Mouse (Mus musculus) megakaryocyte, adult 5-6 weeks (primary cell): ENCODE measurements around the gene Ccl12. TPM values are rescaled to one million over a fixed set of nuclear protein-coding genes. Genes with fewer than 3 reads are reported as not detected.

Source experiments
- ATAC-seq: 2 replicates; pipeline ENCODE4 v1.8.0; 2016; ENCODE audit warnings: mild to moderate bottlenecking, inconsistent platforms; ENCODE audit not compliant: poor library complexity, severe bottlenecking
- total RNA-seq, 2 experiments: library from RNA; stranded (forward) in 1 of 2; stranded (reverse) in 1 of 2; fragments of 153-499, 151-499 nt in 1 of 2; fragments of 221-1000, 200-1000 nt in 1 of 2; gene quantifications; 2 replicates each; pipeline versions ENCODE4 v1.2.3 to v1.2.4; 2015 to 2017

The Ccl12 gene
- not detected in 2 replicates for total RNA-seq (2015)
- not detected in 2 replicates for total RNA-seq (2017)

DNA sequence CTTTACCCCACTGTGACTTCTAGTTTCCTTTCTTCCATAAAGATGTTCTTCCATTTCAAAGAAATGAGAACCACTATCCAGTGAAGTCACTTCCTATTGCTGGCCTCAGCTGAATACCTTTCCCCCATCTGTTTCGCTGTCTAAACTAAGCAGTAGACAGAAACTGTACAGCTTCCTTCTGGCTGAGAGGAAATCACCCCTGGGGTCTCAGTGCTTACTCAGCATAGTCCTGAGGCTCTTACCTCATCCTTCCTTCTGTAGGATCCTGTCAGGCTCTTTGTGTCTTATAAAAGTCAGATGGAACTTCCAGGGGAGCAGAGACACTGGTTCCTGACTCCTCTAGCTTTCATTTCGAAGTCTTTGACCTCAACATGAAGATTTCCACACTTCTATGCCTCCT lies at the start of gene Ccl12:
Gene Ccl12, plus strand, starts transcription at position 317 of the 400 bp plus-strand sequence.
- ATAC-seq: peak; percentile 73

DNA sequence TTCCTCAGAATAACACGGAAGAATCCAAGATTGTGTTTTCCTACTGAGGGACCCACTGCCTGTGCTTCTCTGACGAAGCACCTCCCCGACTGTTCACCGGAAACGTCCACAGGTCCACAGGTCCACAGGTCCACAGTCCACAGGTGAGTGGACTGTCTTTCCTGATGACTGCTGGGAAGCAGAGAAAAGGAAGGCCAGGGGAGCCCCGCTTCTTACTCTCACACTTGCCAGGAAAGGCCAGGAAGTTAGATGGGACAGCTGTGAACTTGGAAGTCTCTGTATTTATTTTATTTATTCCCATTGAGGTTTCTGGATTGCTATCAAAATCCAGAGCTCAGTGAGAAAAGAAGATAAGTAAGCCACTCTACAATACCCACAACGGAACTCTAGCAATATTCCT lies 47.8 kb upstream of the Ccl12 start:
- no peak for ATAC-seq

GRCm38 (mm10) chr11:82057646-82058045 lies 44.0 kb upstream of the Ccl12 start, which contains the start of gene Ccl11:
Gene Ccl11 (plus strand): TSS chr11:82057823.
- ATAC-seq: no peak

DNA sequence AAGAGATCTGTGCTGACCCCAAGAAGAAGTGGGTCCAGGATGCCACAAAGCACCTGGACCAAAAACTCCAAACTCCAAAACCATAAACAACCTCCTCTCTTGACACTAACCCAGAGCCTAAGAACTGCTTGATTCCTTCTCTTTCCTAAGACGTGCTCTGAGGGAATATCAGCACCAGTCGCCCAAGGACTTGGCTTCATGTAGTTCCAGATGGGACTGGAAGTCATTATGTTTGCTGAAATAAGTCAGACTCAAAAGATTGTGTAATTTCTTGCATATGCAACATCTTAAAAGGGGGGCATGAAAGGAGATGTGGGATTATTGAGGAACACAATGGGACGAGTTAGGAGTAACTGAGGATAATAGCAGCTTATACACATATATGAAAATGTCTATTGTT lies 39.4 kb upstream of the Ccl12 start:
- ATAC-seq: no peak

GRCm38 (mm10) chr11:82063454-82063853 lies 38.2 kb upstream of the Ccl12 start:
- no peak for ATAC-seq

GRCm38 (mm10) chr11:82066953-82067571 lies 34.6 kb upstream of the Ccl12 start:
- ATAC-seq: no peak

- ATAC-seq: no peak
Observed at GRCm38 (mm10) chr11:82071076-82071475, 30.6 kb upstream of the Ccl12 start.

DNA sequence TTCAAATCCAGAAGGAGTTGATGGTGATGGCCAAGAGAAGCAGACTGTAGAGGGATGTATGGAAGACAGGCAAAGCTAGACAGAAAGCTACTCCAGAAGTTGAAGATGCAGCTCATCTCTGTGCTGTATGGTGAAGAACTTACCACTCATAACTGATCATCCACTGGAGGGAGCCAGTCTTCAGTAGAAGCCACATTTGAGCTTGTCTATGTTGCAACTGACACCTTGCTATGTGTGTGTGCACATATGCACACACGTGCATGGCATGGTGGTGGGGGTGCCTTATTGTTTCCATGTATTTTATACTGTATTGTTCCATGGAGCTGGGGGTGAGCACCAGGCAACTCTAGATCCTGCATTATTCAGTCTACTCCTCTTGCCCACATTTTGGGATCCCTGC lies 29.3 kb upstream of the Ccl12 start:
- peak; percentile 35; the same call in 1 of the 2 replicates for ATAC-seq

DNA sequence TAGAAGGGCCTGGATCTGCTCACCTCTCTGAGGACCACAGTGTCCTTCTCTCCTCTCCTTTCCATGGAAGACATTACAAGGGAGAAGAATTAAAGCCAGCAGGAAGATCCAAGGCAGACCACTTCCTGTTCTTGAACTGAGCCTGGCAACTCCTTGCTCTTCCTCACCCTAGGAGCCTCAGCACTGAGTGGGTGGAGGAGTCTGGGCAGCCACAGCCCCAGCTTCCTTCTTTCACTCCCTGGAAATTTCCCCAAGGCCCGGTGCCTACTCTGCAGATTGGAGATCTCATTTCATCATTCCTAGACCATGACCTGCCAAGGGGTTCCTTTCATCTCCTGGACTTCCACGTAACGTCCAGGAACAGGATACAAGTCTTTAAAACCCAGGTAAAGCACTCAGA lies 28.7 kb upstream of the Ccl12 start:
- peak; percentile 63 for ATAC-seq

GRCm38 (mm10) chr11:82073686-82074085 lies 28.0 kb upstream of the Ccl12 start:
- ATAC-seq: no peak

DNA sequence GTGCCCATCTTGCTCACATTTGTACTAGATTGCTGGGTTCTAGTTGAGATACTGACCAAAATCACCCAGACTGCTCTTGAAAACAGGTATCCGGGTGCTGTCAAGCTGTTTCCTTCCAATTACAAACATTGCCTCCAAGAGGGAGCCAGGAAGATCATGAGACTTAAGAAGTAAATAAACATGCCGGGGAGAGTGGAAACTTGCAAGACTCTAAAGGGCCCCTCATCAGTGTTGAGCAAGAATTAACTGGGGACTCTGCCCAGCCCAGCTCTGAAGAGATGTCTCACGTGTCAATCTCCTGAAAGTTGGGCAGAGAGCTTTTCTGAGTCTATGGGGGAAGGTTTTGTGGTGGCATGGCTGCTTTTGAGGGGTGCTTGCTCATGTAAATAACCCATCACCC lies 24.6 kb upstream of the Ccl12 start:
- ATAC-seq: no peak

DNA sequence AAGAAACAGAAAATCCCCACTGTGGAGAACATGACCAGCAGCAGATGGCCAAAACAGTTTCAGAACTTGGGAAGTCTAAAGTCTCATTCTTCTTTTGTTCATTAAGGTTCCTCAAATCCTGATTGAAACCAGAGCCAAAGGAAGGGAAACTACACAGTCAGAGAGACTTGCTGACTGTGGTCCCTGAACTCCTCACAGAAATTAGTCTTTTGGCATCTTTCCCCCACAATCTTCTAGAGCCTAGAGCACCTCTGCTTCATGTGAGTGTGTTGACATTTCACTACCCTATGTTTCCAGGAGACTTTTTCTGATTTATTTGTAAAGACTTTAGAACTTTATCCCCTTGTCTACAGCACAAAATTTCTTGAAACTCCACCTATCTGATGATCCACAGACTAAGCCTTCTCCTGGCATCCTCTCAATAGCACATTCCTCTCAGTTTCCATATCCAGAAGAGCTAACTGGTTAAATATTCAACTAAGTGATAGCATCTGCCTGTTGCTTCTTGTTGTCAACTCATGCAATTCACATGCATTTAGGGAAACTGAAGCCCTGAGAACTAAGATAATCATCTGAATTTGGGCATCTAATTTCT lies 23.4 kb upstream of the Ccl12 start:
- peak; percentile 43 for ATAC-seq

GRCm38 (mm10) chr11:82080865-82081264 lies 20.8 kb upstream of the Ccl12 start:
- ATAC-seq: no peak

DNA sequence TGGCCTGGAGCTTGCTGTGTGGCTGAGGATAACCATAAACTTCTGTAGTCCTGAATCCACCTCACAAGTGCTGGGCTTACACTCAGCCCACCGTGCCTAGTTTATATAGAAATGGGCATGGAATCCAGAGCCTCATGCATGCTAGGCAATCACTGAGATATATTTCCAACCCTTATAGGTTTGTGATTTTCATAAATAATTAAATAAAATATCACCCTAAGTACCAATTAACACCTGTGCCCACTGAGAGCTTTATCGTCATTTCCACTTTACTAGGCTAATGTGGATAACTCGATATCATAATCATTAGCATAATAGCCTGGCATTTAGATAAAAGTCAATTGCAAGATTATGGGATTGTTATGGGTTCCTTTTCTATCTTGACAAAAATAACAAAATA lies 17.3 kb upstream of the Ccl12 start:
- ATAC-seq: no peak

- no peak for ATAC-seq
Observed at GRCm38 (mm10) chr11:82099511-82100323, 1.9 kb upstream of the Ccl12 start.

DNA sequence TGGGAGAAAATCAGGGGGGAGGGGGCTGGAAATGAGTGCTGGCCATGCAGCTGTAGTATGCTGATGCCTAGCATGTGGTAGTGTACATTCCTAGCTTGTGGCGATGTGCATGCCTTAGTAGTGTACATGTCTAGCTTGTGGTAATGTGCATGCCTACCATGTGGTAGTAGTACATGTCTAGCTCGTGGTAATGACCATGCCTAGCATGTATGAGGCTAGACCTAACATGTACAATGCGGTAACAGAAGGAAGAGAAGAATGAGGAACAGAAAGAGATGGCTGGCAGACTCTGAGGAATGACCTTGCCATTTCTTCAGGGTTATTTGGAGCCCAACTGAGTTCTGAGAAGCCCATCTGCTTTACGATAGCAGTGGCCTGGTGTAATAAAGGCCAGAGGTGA lies 558 bp upstream of the Ccl12 start:
- peak; percentile 79 for ATAC-seq

DNA sequence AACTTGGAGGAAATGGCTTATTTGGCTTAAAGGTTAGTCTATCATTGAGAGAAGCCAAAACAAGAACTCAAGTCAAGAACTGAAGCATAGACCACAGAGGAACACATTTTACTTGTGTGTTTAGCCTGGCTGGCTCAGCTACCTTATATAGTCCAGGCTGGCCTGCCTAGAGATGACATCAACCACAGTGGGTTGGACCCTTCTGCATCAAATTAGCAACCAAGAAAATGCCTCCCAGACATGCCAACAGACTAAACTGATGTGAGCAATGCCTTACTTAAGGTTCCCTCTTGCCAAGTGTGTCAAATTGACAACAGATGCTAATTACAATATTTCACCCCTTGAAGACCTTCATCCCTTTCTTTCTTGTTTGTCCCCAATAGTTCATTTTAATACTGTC lies 8.0 kb downstream of the Ccl12 start:
- no peak for ATAC-seq

GRCm38 (mm10) chr11:82110372-82111248 lies 9.0 kb downstream of the Ccl12 start:
- ATAC-seq: no peak

- ATAC-seq: no peak
Observed at GRCm38 (mm10) chr11:82114885-82115284, 13.2 kb downstream of the Ccl12 start, which contains the start of gene Ccl8. Gene Ccl8 (plus strand): TSS chr11:82115185.

- no peak for ATAC-seq
Observed at GRCm38 (mm10) chr11:82116041-82116440, 14.4 kb downstream of the Ccl12 start.

DNA sequence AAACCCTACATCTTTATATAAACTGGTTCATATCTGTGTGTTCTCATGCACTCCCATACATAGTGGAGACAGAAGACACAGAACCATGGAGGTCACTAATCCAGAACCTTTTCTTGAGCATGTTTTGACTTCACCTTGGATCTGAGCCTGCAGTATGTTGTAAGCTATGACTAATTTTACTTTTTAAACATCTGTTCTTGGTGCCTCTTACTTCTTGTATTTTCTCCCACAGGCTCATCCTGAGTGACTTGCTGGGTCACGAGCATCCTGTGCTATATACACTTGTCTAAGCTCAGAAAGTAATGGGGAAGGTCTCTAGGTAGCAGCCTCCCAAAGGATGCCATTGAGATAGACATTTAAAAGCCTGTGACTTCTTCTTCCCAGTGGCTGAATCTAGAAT lies 31.3 kb downstream of the Ccl12 start:
- ATAC-seq: no peak
